Mouse (Mus musculus): ENCODE results near the gene Slc5a11.

GRCm38 (mm10) chr7:123217448-123218354, 3.1 kb downstream of the Slc5a11 start:
- no peak for TF ChIP-seq POLR2A (IDR thresholded peaks at IDR 0.05; ENCODE audit: insufficient read depth, low read depth, low read length)
- TF ChIP-seq CTCF (IDR thresholded peaks at IDR 0.05; ENCODE audit: insufficient read depth, low read depth, low read length): no peak

Measured in olfactory bulb, adult 2 months (tissue).